Mouse (Mus musculus) naive thymus-derived CD4-positive, alpha-beta T cell, adult 5 months (primary cell): ENCODE results near the gene Plcd1. TPM values are rescaled to one million over a fixed set of nuclear protein-coding genes. Genes with fewer than 3 reads are reported as not detected.

Experiments
- polyA plus RNA-seq: library from polyadenylated mRNA; unstranded; fragments of 100-300 nt; shearing (Covaris generic); gene quantifications from one replicate; pipeline ENCODE4 v1.2.1, GENCODE M21; 2017

The Plcd1 gene
- not detected for polyA plus RNA-seq

DNA sequence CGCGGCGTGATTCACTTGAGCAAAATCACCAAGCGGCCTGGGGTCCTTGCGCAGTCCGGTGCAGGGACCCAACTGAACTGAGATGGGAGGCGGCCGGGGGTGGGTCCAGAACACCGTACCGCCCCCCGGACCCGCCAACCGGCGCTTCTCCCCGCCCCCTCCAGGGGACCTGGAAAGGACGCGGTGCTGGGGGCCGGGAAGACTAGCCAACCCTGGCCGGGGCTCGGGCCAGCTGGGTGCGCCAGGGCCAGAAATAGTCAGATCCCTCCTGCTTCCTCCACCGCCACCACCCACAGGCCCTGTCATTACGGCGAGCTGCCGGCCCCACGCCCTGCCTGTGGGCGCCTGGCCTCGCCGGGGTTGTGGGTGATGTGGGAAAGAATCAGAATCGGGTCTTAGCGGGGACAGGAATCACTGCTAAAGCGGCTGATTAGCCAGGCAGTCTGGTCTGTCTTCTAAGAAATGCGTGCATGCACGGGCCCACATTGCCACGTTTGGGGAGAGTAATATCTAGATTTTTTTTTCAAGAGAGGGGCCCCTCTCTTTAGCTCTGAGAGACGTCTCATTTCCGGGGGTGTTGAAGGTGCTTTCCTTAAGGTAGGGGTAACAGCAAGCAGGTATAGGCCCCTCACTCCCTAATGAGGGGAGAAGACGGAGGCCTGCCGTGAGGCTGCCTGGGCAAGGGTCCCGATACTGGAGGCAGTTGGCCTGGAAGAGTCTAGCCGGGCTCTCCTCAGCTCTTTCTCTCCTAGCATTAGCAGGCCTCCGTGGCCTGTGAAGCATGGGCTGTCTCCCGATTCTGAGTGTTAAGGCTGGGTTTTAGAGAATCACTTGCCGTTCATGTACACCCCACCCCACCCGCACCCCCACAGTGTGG lies at the start of gene Plcd1:
Gene Plcd1 (minus strand): TSS at position 84 of the 877 bp plus-strand sequence.

DNA sequence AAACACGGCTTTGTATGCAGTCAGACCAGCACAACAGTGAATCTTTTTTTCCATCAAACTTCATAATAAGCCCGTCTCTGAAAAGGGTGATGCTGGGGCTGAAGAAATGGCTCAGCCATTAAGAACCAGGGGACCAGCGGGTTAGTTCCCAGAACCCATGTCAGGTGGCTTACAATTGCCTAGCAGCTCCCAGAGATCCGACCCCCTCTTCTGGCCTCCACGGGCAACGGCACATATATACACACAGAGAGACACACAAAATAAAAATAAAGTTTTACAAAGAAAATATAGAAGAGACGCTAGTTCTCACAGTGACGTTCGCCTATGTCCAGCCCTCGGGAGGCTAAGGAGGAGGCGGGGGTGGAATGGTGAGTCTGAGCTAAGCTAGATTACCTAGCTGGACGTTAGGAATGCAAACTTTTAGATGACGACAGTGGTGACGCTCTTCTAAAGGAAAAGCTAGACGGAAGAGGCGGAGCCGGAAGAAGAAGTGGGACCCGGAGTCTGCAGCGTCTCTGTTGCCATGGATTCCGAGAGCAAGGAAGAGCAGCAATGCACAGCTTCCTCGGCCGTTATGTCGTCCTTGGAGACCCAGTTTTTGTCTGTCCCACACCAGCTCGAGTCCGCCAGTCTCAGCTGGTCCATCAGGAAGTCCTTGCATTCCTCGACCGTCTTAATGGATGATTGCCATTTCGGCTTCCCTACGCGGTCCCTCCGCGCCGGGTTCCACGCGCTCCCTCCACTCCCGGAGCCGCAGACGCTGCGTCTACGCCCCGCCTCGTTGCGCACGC lies 8.9 kb upstream of the Plcd1 start, which contains the start of gene Dlec1:
Gene Dlec1 (plus strand): TSS at position 487 of the 791 bp plus-strand sequence.

DNA sequence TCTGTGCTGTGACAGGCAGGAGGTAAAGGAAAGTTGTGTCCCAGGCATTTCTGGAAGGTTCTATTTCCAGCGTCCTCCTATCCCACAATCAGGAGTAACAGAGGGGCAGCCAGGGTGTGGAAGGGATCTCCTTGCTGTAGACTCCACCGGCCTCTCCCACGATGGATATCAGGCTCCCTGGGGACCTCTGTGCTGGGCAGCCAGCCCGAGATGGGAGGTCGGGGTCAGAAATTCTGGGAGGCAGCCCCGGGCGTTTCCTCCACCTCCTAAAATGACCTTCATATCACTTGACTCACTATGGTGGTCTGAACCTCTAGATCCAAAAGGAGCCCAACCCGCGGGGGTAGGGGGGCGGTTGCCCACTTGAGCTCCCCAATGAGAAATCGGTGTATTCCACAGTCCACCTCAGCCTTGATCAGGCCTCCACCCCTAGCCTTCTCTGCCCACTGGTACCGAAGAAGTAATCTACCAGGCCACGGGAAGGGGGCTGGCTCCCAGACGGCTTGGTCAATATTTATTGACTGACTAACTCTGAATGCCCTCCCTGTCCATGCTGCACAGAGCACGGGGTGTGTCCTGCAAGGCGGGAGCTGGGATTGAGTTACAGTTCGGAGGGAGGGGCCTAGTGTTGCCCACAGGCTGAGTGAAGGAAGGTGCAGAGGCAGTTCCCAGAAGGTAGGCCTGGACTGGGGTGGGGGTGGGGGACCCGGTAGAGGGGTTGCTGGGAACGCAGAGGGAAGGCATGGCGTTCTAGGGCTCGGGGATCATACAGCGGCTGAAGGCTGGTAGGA lies 41.0 kb downstream of the Plcd1 start, which contains the start of gene Vill:
Gene Vill (plus strand): TSS at position 625 of the 791 bp plus-strand sequence.

Other genes with a start within 250 kb of the Plcd1 start
- gene Ctdspl, start 167.0 kb downstream of the Plcd1 start, polyA plus RNA-seq, result 0.61 TPM
- gene Vill, start 40.7 kb downstream of the Plcd1 start, polyA plus RNA-seq, result 2.2 TPM
- not detected for gene Dlec1, start 9.0 kb upstream of the Plcd1 start, polyA plus RNA-seq
- not detected for gene Acaa1b, start 63.6 kb upstream of the Plcd1 start, polyA plus RNA-seq
- gene Gm47289, start 65.7 kb upstream of the Plcd1 start, polyA plus RNA-seq, result not detected
- not detected for gene Slc22a13, start 115.6 kb upstream of the Plcd1 start, polyA plus RNA-seq
- gene Oxsr1, start 228.9 kb upstream of the Plcd1 start, polyA plus RNA-seq, result 26.5 TPM
- 85.9 TPM for gene Acaa1a, start 246.2 kb upstream of the Plcd1 start, polyA plus RNA-seq
- gene Myd88, start 247.9 kb upstream of the Plcd1 start, polyA plus RNA-seq, result 56.9 TPM